Comparison of ENCODE assay signal across 9 mouse cellular contexts in the genomic region with DNA sequence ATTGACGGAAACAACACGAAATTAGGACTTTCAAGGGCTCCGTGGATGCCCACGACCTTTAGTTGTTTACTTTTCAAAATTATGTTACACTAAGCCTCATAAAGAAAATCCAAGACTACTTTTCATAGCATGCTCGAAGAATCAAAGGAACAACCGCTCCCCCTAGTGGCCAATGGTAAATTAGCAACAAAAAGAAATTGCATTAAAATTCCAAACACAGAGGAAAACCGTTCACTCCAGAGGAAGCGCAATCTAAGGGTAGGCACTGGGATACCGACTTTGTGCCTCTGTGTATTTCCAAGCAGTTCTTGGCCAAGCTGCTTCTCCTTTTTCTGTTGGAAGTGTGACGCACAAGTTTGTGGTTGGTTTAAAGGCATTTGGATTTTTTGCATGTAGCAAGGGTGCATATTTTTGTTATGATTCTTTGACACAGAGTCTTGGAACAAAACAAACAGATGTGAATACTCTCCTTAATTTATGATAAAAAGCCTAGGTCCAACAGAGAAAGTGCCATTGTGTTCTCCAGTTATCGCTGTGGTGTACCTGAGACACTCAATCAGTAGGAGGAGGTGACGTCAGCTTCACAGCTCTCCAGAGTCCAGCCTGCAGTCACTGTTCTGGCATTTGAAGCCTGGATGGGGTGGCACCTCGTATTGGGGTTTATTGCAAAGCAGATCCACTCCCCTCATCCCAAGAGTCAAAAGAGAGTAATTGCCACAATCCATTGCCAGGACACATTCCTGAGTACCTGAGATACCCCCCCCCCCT.
DNase-seq lines count a peak whose midpoint lies in the region; ATAC-seq and TF ChIP-seq lines count a peak whose summit lies in the region.
"Had no signal": no experiment of that assay in that cellular context is flagged by ENCODE, and none has a peak within 500 bp of the region (broad histone marks: within the 10 kb centered on the region; RNA-seq: fewer than 3 reads in every experiment).

No protein-coding gene starts in this region.

- H3K27me3 ChIP-seq in heart, embryonic 13.5 days (replicated peaks) = no peaks in the 10 kb centered on the region
- H3K27me3 ChIP-seq in heart, embryonic 11.5 days (ENCODE audit: control insufficient read depth, insufficient read depth, low read length) = no peaks in the 10 kb centered on the region
- H3K27me3 ChIP-seq in C2C12 (ENCODE audit: control insufficient read depth, insufficient read depth, insufficient read length) = no peaks in the 10 kb centered on the region
- no peaks in the 10 kb centered on the region for H3K27me3 ChIP-seq in forebrain, embryonic 16.5 days (replicated peaks; ENCODE audit: control insufficient read depth, insufficient read depth, low read length)
- H3K27me3 ChIP-seq in midbrain, embryonic 12.5 days = peaks cover 10% of the 10 kb centered on the region
- H3K27me3 ChIP-seq: limb, embryonic 15.5 days had no signal

- 13% methylated on average over 13 of the region's 13 CpGs for WGBS in heart, embryonic 13.5 days
- 17% methylated on average over 13 of the region's 13 CpGs for WGBS in heart, embryonic 11.5 days (ENCODE audit: insufficient replicate concordance)
- 19% methylated on average over 13 of the region's 13 CpGs for WGBS in forebrain, embryonic 16.5 days
- 15% methylated on average over 13 of the region's 13 CpGs for WGBS in large intestine, adult 2 months
- WGBS in midbrain, embryonic 12.5 days = 22% methylated on average over 13 of the region's 13 CpGs

- H3K27ac ChIP-seq in heart, embryonic 13.5 days (replicated peaks) = no peak overlapping the region
- no peak overlapping the region for H3K27ac ChIP-seq in heart, embryonic 11.5 days (ENCODE audit: low read depth, low read length)
- no peak overlapping the region for H3K27ac ChIP-seq in forebrain, embryonic 16.5 days (ENCODE audit: low read length)
- no peak overlapping the region for H3K27ac ChIP-seq in midbrain, embryonic 12.5 days (replicated peaks)
- H3K27ac ChIP-seq: limb, embryonic 15.5 days had no signal

- TF ChIP-seq CTCF in C2C12 (IDR thresholded peaks at IDR 0.05; ENCODE audit: control insufficient read depth, insufficient read depth, insufficient read length) = no peak

- no peaks in the 10 kb centered on the region for H3K79me2 ChIP-seq in C2C12 (ENCODE audit: control insufficient read depth, insufficient read depth)

- H3K4me2 ChIP-seq in heart, embryonic 13.5 days = peak overlapping the region; percentile 26
- no peak overlapping the region for H3K4me2 ChIP-seq in heart, embryonic 11.5 days
- H3K4me2 ChIP-seq in forebrain, embryonic 16.5 days (ENCODE audit: low read length) = no peak overlapping the region; the same call in 1 of the 2 replicates
- H3K4me2 ChIP-seq in midbrain, embryonic 12.5 days (replicated peaks) = peak overlapping the region; percentile 28
- H3K4me2 ChIP-seq: limb, embryonic 15.5 days had no signal

- no peak for ATAC-seq in heart, embryonic 13.5 days (ENCODE audit: extremely low read depth, insufficient number of reproducible peaks, low FRiP score, low TSS enrichment)
- no peak for ATAC-seq in heart, embryonic 11.5 days (replicated peaks; ENCODE audit: insufficient number of reproducible peaks, low FRiP score, low TSS enrichment)
- ATAC-seq in forebrain, embryonic 16.5 days = 0 out of 2 replicates have a peak, but pooled peaks have one; percentile 29
- ATAC-seq in midbrain, embryonic 12.5 days (ENCODE audit: low FRiP score, low read depth) = no peak; the same call in 1 of the 2 replicates
- ATAC-seq in activated CD4-positive, CD25-positive, alpha-beta regulatory T cell, adult 4 months = no peak

- H3K36me3 ChIP-seq in heart, embryonic 13.5 days = no peaks in the 10 kb centered on the region
- no peaks in the 10 kb centered on the region for H3K36me3 ChIP-seq in heart, embryonic 11.5 days (ENCODE audit: control insufficient read depth, insufficient read depth, low read length)
- H3K36me3 ChIP-seq in C2C12 (ENCODE audit: control insufficient read depth, insufficient read depth) = no peaks in the 10 kb centered on the region
- no peaks in the 10 kb centered on the region for H3K36me3 ChIP-seq in forebrain, embryonic 16.5 days (ENCODE audit: control insufficient read depth, insufficient read depth)
- H3K36me3 ChIP-seq in midbrain, embryonic 12.5 days = no peaks in the 10 kb centered on the region
- H3K36me3 ChIP-seq: limb, embryonic 15.5 days had no signal

- peaks cover 49% of the 10 kb centered on the region for H3K4me1 ChIP-seq in heart, embryonic 13.5 days
- H3K4me1 ChIP-seq in heart, embryonic 11.5 days (ENCODE audit: control insufficient read depth, insufficient read depth, low read length) = peaks cover 24% of the 10 kb centered on the region
- H3K4me1 ChIP-seq in forebrain, embryonic 16.5 days (replicated peaks; ENCODE audit: control insufficient read depth, insufficient read depth, low read length) = peaks cover 19% of the 10 kb centered on the region
- H3K4me1 ChIP-seq in midbrain, embryonic 12.5 days = peaks cover 27% of the 10 kb centered on the region

- peak; percentile 16 for DNase-seq in c-Kit-positive CD71-positive TER-119-negative erythroid progenitor cells, embryonic 14.5 days (ENCODE audit: low read depth)
- peak; percentile 36 for DNase-seq in large intestine, adult 2 months (ENCODE audit: low read depth, low spot score)

- H3ac ChIP-seq in C2C12 (ENCODE audit: control insufficient read depth, insufficient read length, low read depth) = no peak overlapping the region

- H3K9me3 ChIP-seq in heart, embryonic 13.5 days = no peaks in the 10 kb centered on the region
- no peaks in the 10 kb centered on the region for H3K9me3 ChIP-seq in heart, embryonic 11.5 days (replicated peaks; ENCODE audit: control insufficient read depth, low read length)
- H3K9me3 ChIP-seq in forebrain, embryonic 16.5 days (ENCODE audit: control insufficient read depth, low read length) = no peaks in the 10 kb centered on the region
- H3K9me3 ChIP-seq in midbrain, embryonic 12.5 days = no peaks in the 10 kb centered on the region
- H3K9me3 ChIP-seq: limb, embryonic 15.5 days had no signal

- H3K4me3 ChIP-seq in heart, embryonic 13.5 days = no peak overlapping the region
- no peak overlapping the region for H3K4me3 ChIP-seq in heart, embryonic 11.5 days (ENCODE audit: low read depth, low read length)
- no peak overlapping the region for H3K4me3 ChIP-seq in C2C12 (ENCODE audit: insufficient read depth, poor library complexity, severe bottlenecking)
- H3K4me3 ChIP-seq in forebrain, embryonic 16.5 days (replicated peaks; ENCODE audit: low read length) = no peak overlapping the region
- H3K4me3 ChIP-seq in midbrain, embryonic 12.5 days = no peak overlapping the region
- H3K4me3 ChIP-seq: limb, embryonic 15.5 days had no signal

- no peaks in the 10 kb centered on the region for H3K79me3 ChIP-seq in C2C12 (ENCODE audit: low read depth)

- H3K9ac ChIP-seq in heart, embryonic 13.5 days = no peak overlapping the region; the same call in 1 of the 2 replicates
- H3K9ac ChIP-seq in heart, embryonic 11.5 days (ENCODE audit: low read depth, low read length) = no peak overlapping the region
- H3K9ac ChIP-seq in forebrain, embryonic 16.5 days (replicated peaks; ENCODE audit: low read depth, low read length) = no peak overlapping the region; the same call in 1 of the 2 replicates
- H3K9ac ChIP-seq in midbrain, embryonic 12.5 days (replicated peaks) = no peak overlapping the region
- H3K9ac ChIP-seq: limb, embryonic 15.5 days had no signal

TF ChIP-seq in C2C12, 6 proteins besides CTCF, POLR2A, EP300 and RAD21:
- TF ChIP-seq FOSL1 (IDR thresholded peaks at IDR 0.05; ENCODE audit: insufficient read depth, low read length, poor library complexity, severe bottlenecking) = no peak
- no peak for TF ChIP-seq USF1 (IDR thresholded peaks at IDR 0.05; ENCODE audit: low read depth)
- no peak for TF ChIP-seq MYOG (IDR thresholded peaks at IDR 0.05; ENCODE audit: control insufficient read depth, extremely low read depth, insufficient read length)
- no peak for TF ChIP-seq CEBPB (IDR thresholded peaks at IDR 0.05; ENCODE audit: low read depth)
- TF ChIP-seq MYOD1 (IDR thresholded peaks at IDR 0.05; ENCODE audit: control insufficient read depth, insufficient read length, low read depth) = no peak
- peak; percentile 20 for TF ChIP-seq MAX (IDR thresholded peaks at IDR 0.05)

Comparison
In these comparisons a context has a peak if more than half of its experiments do, and no peak if none do; other contexts are left out.
1. H3K4me2 ChIP-seq: peak in heart, embryonic 13.5 days (single experiment) and midbrain, embryonic 12.5 days (single experiment); none in heart, embryonic 11.5 days (single experiment) and forebrain, embryonic 16.5 days (single experiment).